9 mouse cellular contexts compared by ENCODE assay signal in genomic region chr1:182095240-182095741, GRCm38 (mm10). TPM values are rescaled to one million over a fixed set of nuclear protein-coding genes. Genes with fewer than 3 reads are reported as not detected.
DNase-seq lines count a peak whose midpoint lies in the region; ATAC-seq and TF ChIP-seq lines count a peak whose summit lies in the region.
"Had no signal": no experiment of that assay in that cellular context is flagged by ENCODE, and none has a peak within 500 bp of the region (broad histone marks: within the 10 kb centered on the region; RNA-seq: fewer than 3 reads in every experiment).

No protein-coding gene starts in this region.

- no peak for DNase-seq in layer of hippocampus, adult 2 months (ENCODE audit: low spot score in 2 of 2)
- no peak for DNase-seq in layer of hippocampus, adult 9-10 months (ENCODE audit: low spot score)
- DNase-seq in MN1 (ENCODE audit: low spot score) = peak; percentile 79
- no peak for DNase-seq in forebrain, embryonic 10.5 days (ENCODE audit: extremely low spot score, low spot score)
- DNase-seq in kidney, adult 18-20 months = peak; percentile 32
- no peak for DNase-seq in spleen, postnatal 10 days (ENCODE audit: low spot score in 2 of 2)
- DNase-seq in layer of hippocampus, adult 8-10 months (ENCODE audit: low spot score in 2 of 2) = no peak

- no peaks in the 10 kb centered on the region for H3K27me3 ChIP-seq in forebrain, embryonic 10.5 days (ENCODE audit: poor library complexity, severe bottlenecking)
- no peaks in the 10 kb centered on the region for H3K27me3 ChIP-seq in neural tube, embryonic 14.5 days (ENCODE audit: control insufficient read depth, insufficient read depth, low read length)
- H3K27me3 ChIP-seq: neural tube, embryonic 12.5 days had no signal

- peak; percentile 21; the same call in 1 of the 2 replicates for ATAC-seq in neural tube, embryonic 14.5 days (ENCODE audit: low read depth)

- H3K4me1 ChIP-seq in forebrain, embryonic 10.5 days = peaks cover 43% of the 10 kb centered on the region
- peaks cover 16% of the 10 kb centered on the region; the same call in 1 of the 2 replicates for H3K4me1 ChIP-seq in neural tube, embryonic 14.5 days (ENCODE audit: control insufficient read depth, insufficient read depth, low read length)

- peak overlapping the region; percentile 32; the same call in 1 of the 2 replicates for H3K27ac ChIP-seq in layer of hippocampus, adult 2 months
- H3K27ac ChIP-seq in forebrain, embryonic 10.5 days = peak overlapping the region; percentile 65
- no peak overlapping the region for H3K27ac ChIP-seq in neural tube, embryonic 14.5 days (ENCODE audit: low read depth, low read length)
- H3K27ac ChIP-seq: neural tube, embryonic 12.5 days had no signal

- H3K9me3 ChIP-seq in forebrain, embryonic 10.5 days = no peaks in the 10 kb centered on the region
- no peaks in the 10 kb centered on the region for H3K9me3 ChIP-seq in neural tube, embryonic 14.5 days (ENCODE audit: control insufficient read depth, low read length)
- H3K9me3 ChIP-seq: neural tube, embryonic 12.5 days had no signal

- no peak overlapping the region; the same call in 1 of the 2 replicates for H3K4me3 ChIP-seq in layer of hippocampus, adult 2 months
- H3K4me3 ChIP-seq in forebrain, embryonic 10.5 days = peak overlapping the region; percentile 10; the same call in 1 of the 2 replicates
- no peak overlapping the region for H3K4me3 ChIP-seq in neural tube, embryonic 14.5 days (ENCODE audit: low read depth, low read length)
- H3K4me3 ChIP-seq: neural tube, embryonic 12.5 days had no signal

- no peaks in the 10 kb centered on the region for H3K36me3 ChIP-seq in forebrain, embryonic 10.5 days (replicated peaks)
- H3K36me3 ChIP-seq in neural tube, embryonic 14.5 days (ENCODE audit: control insufficient read depth, insufficient read depth, low read length) = no peaks in the 10 kb centered on the region
- H3K36me3 ChIP-seq: neural tube, embryonic 12.5 days had no signal

- H3K9ac ChIP-seq in neural tube, embryonic 14.5 days (replicated peaks; ENCODE audit: low read depth, low read length) = no peak overlapping the region
- H3K9ac ChIP-seq: neural tube, embryonic 12.5 days had no signal

- TF ChIP-seq CTCF in layer of hippocampus, adult 2 months (conservative IDR thresholded peaks at IDR 0.05) = peak; percentile 48

- no peak overlapping the region for H3K4me2 ChIP-seq in neural tube, embryonic 14.5 days (ENCODE audit: low read depth, low read length)

- 25% methylated on average over 10 of the region's 10 CpGs for WGBS in forebrain, embryonic 10.5 days
- 16% methylated on average over 10 of the region's 10 CpGs for WGBS in neural tube, embryonic 14.5 days

RNA-seq across cellular contexts. Expression of gene Srp9, which starts 29.2 kb away (rescaled TPM):
- 10 to 100 TPM; 62.7 to 67.2 TPM for total RNA-seq in layer of hippocampus, adult 2 months (2021)
- polyA plus RNA-seq in forebrain, embryonic 10.5 days (2016; fragmentation: Nextera tagmentation; extraction: Ambion mirVana) = 157 and 159 TPM in 2 replicates
- 151 and 153 TPM in 2 replicates for polyA plus RNA-seq in neural tube, embryonic 14.5 days (2014; fragmentation: Nextera tagmentation; extraction: Ambion mirVana)
- 10 to 100 TPM; 59.2 to 68.1 (median 65.4) TPM for total RNA-seq in layer of hippocampus, adult 8-10 months (2022)

Comparison
In these comparisons a context has a peak if more than half of its experiments do, and no peak if none do; other contexts are left out.
1. DNase-seq: peak in MN1 (single experiment) and kidney, adult 18-20 months (single experiment); none in layer of hippocampus, adult 2 months (0 of 2), layer of hippocampus, adult 9-10 months (single experiment), forebrain, embryonic 10.5 days (single experiment), spleen, postnatal 10 days (0 of 2) and layer of hippocampus, adult 8-10 months (0 of 2).